In genomic region chr12:72679635-72680034, GRCm38 (mm10) we compare ENCODE assay signal across 21 mouse cellular contexts. TPM values are rescaled to one million over a fixed set of nuclear protein-coding genes. Genes with fewer than 3 reads are reported as not detected.
A peak's percentile ranks its signal among the peaks of the same experiment; 100 is the strongest.
DNase-seq lines count a peak whose midpoint lies in the region; ATAC-seq and TF ChIP-seq lines count a peak whose summit lies in the region.
"Had no signal": no experiment of that assay in that cellular context is flagged by ENCODE, and none has a peak within 500 bp of the region (broad histone marks: within the 10 kb centered on the region; RNA-seq: fewer than 3 reads in every experiment).

No protein-coding gene starts in this region.

- H3K36me3 ChIP-seq in forebrain, postnatal 0 days (ENCODE audit: insufficient read depth) = no peaks in the 10 kb centered on the region
- no peaks in the 10 kb centered on the region for H3K36me3 ChIP-seq in forebrain, embryonic 11.5 days (ENCODE audit: control insufficient read depth, insufficient read depth, low read length)
- H3K36me3 ChIP-seq in liver, embryonic 14.5 days (replicated peaks; ENCODE audit: control insufficient read depth, insufficient read depth, low read depth) = no peaks in the 10 kb centered on the region
- H3K36me3 ChIP-seq in hindbrain, embryonic 13.5 days = no peaks in the 10 kb centered on the region

- H3K4me3 ChIP-seq in forebrain, postnatal 0 days (ENCODE audit: low read depth, low read length) = no peak overlapping the region
- no peak overlapping the region for H3K4me3 ChIP-seq in forebrain, embryonic 11.5 days (ENCODE audit: low read depth, low read length)
- no peak overlapping the region for H3K4me3 ChIP-seq in liver, embryonic 14.5 days (ENCODE audit: insufficient read depth in 1 of 2, low read depth in 2 of 2, low read length in 2 of 2)
- no peak overlapping the region for H3K4me3 ChIP-seq in hindbrain, embryonic 13.5 days

- DNase-seq in forebrain, postnatal 0 days = no peak
- no peak for DNase-seq in forebrain, embryonic 11.5 days (ENCODE audit: low spot score)
- no peak for DNase-seq in liver, embryonic 14.5 days (ENCODE audit: low read depth in 3 of 3, low spot score in 3 of 3)
- DNase-seq in liver (no peak), ES-CJ7 (ENCODE audit: low read depth, low spot score) (peak; percentile 32)
- DNase-seq in cerebellum, adult 9-10 months = no peak
- DNase-seq: adrenal gland, adult 2 months; cerebellum, postnatal 14 days; gastrocnemius, postnatal 36 days; heart, postnatal 14 days; right cerebral cortex, postnatal 25 days; thymus, postnatal 25 days had no signal

- no peak for TF ChIP-seq EP300 in liver, embryonic 14.5 days (IDR thresholded peaks at IDR 0.05; ENCODE audit: low read depth)

- H3K9ac ChIP-seq in forebrain, postnatal 0 days = no peak overlapping the region
- H3K9ac ChIP-seq in forebrain, embryonic 11.5 days (ENCODE audit: low read length) = no peak overlapping the region
- H3K9ac ChIP-seq in liver, embryonic 14.5 days (replicated peaks) = no peak overlapping the region
- no peak overlapping the region for H3K9ac ChIP-seq in hindbrain, embryonic 13.5 days

- no peak for ATAC-seq in forebrain, postnatal 0 days
- no peak for ATAC-seq in forebrain, embryonic 11.5 days (replicated peaks; ENCODE audit: low FRiP score)
- ATAC-seq in liver, embryonic 14.5 days (ENCODE audit: insufficient read depth) = no peak
- ATAC-seq in megakaryocyte, adult 5-6 weeks (ENCODE audit: poor library complexity, severe bottlenecking) = peak; percentile 83
- no peak for ATAC-seq in hindbrain, embryonic 13.5 days (ENCODE audit: low FRiP score)
- ATAC-seq: hindbrain, postnatal 0 days; Patski had no signal

- no peaks in the 10 kb centered on the region for H3K27me3 ChIP-seq in forebrain, postnatal 0 days (ENCODE audit: insufficient read depth, low read length)
- H3K27me3 ChIP-seq in forebrain, embryonic 11.5 days (ENCODE audit: control insufficient read depth, insufficient read depth, low read length) = no peaks in the 10 kb centered on the region
- H3K27me3 ChIP-seq in liver, embryonic 14.5 days (ENCODE audit: control insufficient read depth, insufficient read depth, low read length) = no peaks in the 10 kb centered on the region
- no peaks in the 10 kb centered on the region for H3K27me3 ChIP-seq in hindbrain, embryonic 13.5 days
- H3K27me3 ChIP-seq: Patski had no signal

- no peaks in the 10 kb centered on the region for H3K9me3 ChIP-seq in forebrain, postnatal 0 days (ENCODE audit: low read length)
- H3K9me3 ChIP-seq in forebrain, embryonic 11.5 days (ENCODE audit: control insufficient read depth, low read length) = no peaks in the 10 kb centered on the region
- no peaks in the 10 kb centered on the region for H3K9me3 ChIP-seq in liver, embryonic 14.5 days (ENCODE audit: control insufficient read depth, low read length)
- H3K9me3 ChIP-seq in hindbrain, embryonic 13.5 days = no peaks in the 10 kb centered on the region

- TF ChIP-seq CTCF in forebrain, postnatal 0 days (IDR thresholded peaks at IDR 0.05; ENCODE audit: low read depth) = peak; percentile 12; the same call in 1 of the 2 replicates
- peak; percentile 49 for TF ChIP-seq CTCF in liver, embryonic 14.5 days (IDR thresholded peaks at IDR 0.05; ENCODE audit: low read depth)

- 81% methylated on average over 3 of the region's 3 CpGs for WGBS in forebrain, postnatal 0 days
- 84% methylated on average over 3 of the region's 3 CpGs for WGBS in forebrain, embryonic 11.5 days
- 49% methylated on average over 3 of the region's 3 CpGs for WGBS in liver, embryonic 14.5 days (ENCODE audit: insufficient replicate concordance)
- 75% methylated on average over 3 of the region's 3 CpGs for WGBS in hindbrain, embryonic 13.5 days

- H3K4me1 ChIP-seq in forebrain, postnatal 0 days (ENCODE audit: insufficient read depth) = no peaks in the 10 kb centered on the region
- H3K4me1 ChIP-seq in forebrain, embryonic 11.5 days (replicated peaks; ENCODE audit: control insufficient read depth, insufficient read depth, low read length) = no peaks in the 10 kb centered on the region
- peaks cover 2 to 7% of the 10 kb centered on the region in 2 experiments; a peak in 3 of 4 replicates for H3K4me1 ChIP-seq in liver, embryonic 14.5 days (replicated peaks; ENCODE audit: control insufficient read depth in 2 of 2, insufficient read depth in 2 of 2, low read length in 1 of 2)
- no peaks in the 10 kb centered on the region for H3K4me1 ChIP-seq in hindbrain, embryonic 13.5 days (replicated peaks)

- no peak overlapping the region for H3K27ac ChIP-seq in forebrain, postnatal 0 days (ENCODE audit: low read depth, low read length)
- H3K27ac ChIP-seq in forebrain, embryonic 11.5 days (ENCODE audit: low read depth, low read length) = no peak overlapping the region
- no peak overlapping the region for H3K27ac ChIP-seq in liver, embryonic 14.5 days
- H3K27ac ChIP-seq in hindbrain, embryonic 13.5 days = no peak overlapping the region
- H3K27ac ChIP-seq: hindbrain, postnatal 0 days had no signal

- H3K4me2 ChIP-seq in forebrain, postnatal 0 days (ENCODE audit: low read depth) = no peak overlapping the region
- no peak overlapping the region for H3K4me2 ChIP-seq in forebrain, embryonic 11.5 days (ENCODE audit: low read depth, low read length, severe bottlenecking)
- H3K4me2 ChIP-seq in liver, embryonic 14.5 days (ENCODE audit: low read depth) = no peak overlapping the region
- H3K4me2 ChIP-seq in hindbrain, embryonic 13.5 days = no peak overlapping the region

RNA-seq across cellular contexts. Expression of gene Dhrs7, which starts 14.9 kb away (rescaled TPM):
- 13.5 and 14.0 TPM in 2 replicates for total RNA-seq in forebrain, postnatal 0 days (2014; rRNA removed)
- 20.4 and 23.8 TPM in 2 replicates for polyA plus RNA-seq in forebrain, postnatal 0 days (2015; fragmentation: Nextera tagmentation; extraction: Ambion mirVana)
- polyA plus RNA-seq in forebrain, embryonic 11.5 days (2014; fragmentation: Nextera tagmentation; extraction: Ambion mirVana) = 4.8 and 5.6 TPM in 2 replicates
- polyA plus RNA-seq in liver, embryonic 14.5 days (2012; rRNA removed) = 4.3 and 8.1 TPM in 2 replicates
- polyA plus RNA-seq in liver, embryonic 14.5 days (2014; fragmentation: Nextera tagmentation; extraction: Ambion mirVana) = 15.5 and 17.0 TPM in 2 replicates
- 97.7 and 99.7 TPM in 2 replicates for total RNA-seq in megakaryocyte, adult 5-6 weeks (2015)
- 167 and 179 TPM in 2 replicates for total RNA-seq in megakaryocyte, adult 5-6 weeks (2017)
- polyA plus RNA-seq in hindbrain, embryonic 13.5 days (2015; fragmentation: Nextera tagmentation; extraction: Ambion mirVana) = 11.2 and 11.6 TPM in 2 replicates

RNA-seq across cellular contexts. Expression of gene Gm4756, which starts 30.2 kb away (rescaled TPM):
- total RNA-seq in forebrain, postnatal 0 days (2014; rRNA removed) = not detected in 2 replicates
- not detected in 2 replicates for polyA plus RNA-seq in forebrain, postnatal 0 days (2015; fragmentation: Nextera tagmentation; extraction: Ambion mirVana)
- not detected in 2 replicates for polyA plus RNA-seq in forebrain, embryonic 11.5 days (2014; fragmentation: Nextera tagmentation; extraction: Ambion mirVana)
- polyA plus RNA-seq in liver, embryonic 14.5 days (2012; rRNA removed) = 0.06 and 0.10 TPM in 2 replicates
- polyA plus RNA-seq in liver, embryonic 14.5 days (2014; fragmentation: Nextera tagmentation; extraction: Ambion mirVana) = 0.08 and 0.18 TPM in 2 replicates
- total RNA-seq in megakaryocyte, adult 5-6 weeks (2015) = not detected in 2 replicates
- total RNA-seq in megakaryocyte, adult 5-6 weeks (2017) = not detected in 2 replicates
- polyA plus RNA-seq in hindbrain, embryonic 13.5 days (2015; fragmentation: Nextera tagmentation; extraction: Ambion mirVana) = not detected in 2 replicates
- total RNA-seq: gastrocnemius, postnatal 36 days; heart, postnatal 14 days; hindbrain, postnatal 0 days; left cerebral cortex, postnatal 14 days had no signal
- polyA plus RNA-seq: embryonic facial prominence, embryonic 11.5 days; frontal cortex, adult 2 months; hindbrain, postnatal 0 days; kidney, embryonic 16.5 days; liver, embryonic 16.5 days had no signal
